Mouse (Mus musculus): ENCODE measurements around the gene Cxcl9. TPM values are rescaled to one million over a fixed set of nuclear protein-coding genes. Genes with fewer than 3 reads are reported as not detected.
A peak's percentile ranks its signal among the peaks of the same experiment; 100 is the strongest.

Gene Cxcl9
- total RNA-seq, 1 experiment from 2014 or later, result 0.88 TPM

DNA sequence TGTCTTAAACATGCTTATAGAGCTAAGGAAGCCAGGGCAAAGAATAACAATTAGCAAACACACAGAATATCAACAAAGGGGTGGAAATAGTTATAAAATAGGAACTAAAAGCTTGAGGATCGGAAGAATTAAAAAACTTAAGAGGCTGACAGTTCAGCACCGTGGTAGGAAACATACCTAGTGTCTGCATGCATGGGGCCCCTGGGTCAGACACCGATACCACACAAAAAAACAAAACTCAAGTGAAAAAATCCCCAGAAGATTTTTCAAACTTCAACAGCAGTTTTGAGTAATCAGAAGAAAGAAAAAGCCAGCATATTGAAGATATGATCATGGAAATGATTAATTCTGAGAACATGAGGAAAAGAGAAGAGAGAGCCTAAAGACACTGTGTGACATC is 8.9 kb upstream of the Cxcl9 start:
- DNase-seq, result no peak

DNA sequence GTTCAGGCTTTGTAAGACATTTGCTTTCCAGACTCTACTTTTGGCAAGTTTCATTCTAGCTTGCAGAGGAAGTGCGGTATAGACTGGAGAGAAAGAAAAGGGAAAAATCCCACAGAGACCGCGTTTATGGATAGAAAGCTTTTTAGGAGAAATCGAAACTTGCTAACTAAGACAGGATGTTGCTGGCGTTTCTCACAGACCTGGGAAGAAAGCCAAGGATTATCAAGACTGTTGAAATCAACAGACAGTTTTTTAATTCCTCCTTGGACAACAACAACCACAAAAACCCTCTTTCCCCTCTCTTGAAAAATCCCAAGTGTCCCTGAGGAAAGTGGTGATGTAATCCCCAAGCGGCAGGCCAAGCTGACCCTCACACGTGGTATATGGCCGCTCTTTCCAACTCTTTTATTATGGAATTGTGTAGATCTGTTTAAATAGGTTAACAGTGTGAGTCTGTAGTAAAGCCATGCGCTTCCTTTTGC is 4.5 kb upstream of the Cxcl9 start:
- no peak for DNase-seq

DNA sequence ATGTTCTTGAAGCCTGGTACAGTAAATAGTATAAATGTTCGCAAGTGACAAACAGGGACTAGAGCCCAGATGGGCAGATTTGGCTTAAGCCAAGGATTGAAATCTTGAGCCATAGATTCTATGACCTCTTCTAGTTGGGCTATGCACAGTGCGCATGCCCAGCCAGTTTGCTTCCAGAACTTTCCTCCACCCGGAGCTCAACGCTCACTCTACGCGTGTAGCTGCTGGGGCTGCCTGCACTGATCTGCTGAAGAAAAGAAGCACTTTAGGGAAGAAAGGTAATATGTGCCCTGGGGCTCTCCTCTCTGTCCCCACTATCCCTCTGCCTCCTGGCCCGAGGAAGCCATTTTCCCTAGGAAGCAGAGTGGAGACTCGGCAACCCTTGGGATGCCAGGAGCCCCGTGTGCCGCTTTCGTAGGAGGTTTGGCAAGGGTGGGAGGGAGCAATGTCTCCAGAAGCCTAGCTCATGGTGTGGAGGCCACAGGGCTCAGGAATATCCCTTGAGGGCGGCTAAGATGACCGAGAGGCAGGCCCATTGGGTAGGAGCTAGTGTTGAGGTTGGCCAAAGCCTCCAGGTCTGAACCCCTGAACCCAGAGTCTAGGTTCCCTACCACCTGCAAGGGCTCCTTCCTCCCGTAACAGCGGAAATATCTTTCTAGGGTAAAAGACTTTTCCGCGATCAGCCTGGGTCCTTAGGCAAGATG is 3.9 kb upstream of the Cxcl9 start, which contains the start of gene Art3:
TSS of gene Art3 (plus strand) at position 193 of the 704 bp plus-strand sequence.
- DNase-seq, result no peak

DNA sequence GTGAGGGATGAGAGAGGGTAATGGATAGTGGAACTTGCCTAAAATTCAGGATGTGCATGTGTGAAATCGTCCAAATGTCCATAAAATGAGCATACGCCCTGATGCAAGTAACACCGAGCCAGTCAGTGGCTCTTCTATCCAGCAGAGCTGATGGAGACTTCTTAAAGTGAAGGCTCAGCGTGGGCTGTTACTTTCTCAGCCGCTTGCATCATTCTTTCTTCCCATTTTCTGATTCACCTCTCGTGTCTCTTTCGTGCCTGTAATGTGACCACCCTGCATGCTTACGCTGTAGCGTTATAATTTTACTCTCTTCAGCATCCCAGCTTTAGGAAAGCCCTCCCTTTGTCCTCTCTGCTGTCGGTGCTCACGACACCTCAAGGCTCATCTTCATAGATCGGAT is 3.2 kb upstream of the Cxcl9 start:
- DNase-seq, result no peak

DNA sequence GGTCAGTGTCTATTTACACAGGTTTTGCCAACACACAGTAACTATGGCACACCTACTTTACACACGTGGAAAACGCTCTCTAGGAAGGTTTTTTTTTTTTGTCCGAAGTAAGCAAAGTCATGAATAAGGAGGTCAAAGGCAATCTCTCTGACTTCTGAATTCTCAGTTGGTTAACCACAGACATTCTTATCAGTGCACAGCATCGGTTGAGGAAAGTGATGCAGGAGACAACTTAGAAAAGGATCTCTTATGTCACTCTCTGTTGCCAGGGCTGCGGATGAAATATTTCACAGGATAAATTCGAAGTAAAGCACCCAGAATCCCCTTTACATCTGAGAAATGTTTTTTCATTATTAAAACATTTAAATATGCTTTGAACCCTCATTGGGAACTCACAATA is 512 bp downstream of the Cxcl9 start:
- no peak for DNase-seq

DNA sequence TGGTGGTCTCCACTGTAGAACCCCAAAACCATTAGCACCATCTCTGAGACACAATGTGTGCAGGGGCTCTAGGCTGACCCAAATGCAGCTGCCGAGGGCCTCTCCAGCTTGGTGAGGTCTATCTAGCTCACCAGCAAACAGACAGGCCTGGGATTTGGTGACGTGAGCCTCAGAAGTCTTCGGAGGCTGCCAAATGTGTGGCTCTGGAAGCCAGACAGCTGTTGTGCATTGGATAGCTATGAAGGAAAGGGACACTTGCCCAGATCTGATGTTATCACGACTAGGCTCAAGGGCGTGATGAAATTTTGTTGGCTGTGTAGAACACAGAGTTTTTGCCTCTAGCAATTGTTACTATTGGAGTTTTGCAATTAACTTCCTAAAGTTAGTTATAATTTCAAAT is 4.6 kb downstream of the Cxcl9 start:
- peak; percentile 30 for DNase-seq

DNA sequence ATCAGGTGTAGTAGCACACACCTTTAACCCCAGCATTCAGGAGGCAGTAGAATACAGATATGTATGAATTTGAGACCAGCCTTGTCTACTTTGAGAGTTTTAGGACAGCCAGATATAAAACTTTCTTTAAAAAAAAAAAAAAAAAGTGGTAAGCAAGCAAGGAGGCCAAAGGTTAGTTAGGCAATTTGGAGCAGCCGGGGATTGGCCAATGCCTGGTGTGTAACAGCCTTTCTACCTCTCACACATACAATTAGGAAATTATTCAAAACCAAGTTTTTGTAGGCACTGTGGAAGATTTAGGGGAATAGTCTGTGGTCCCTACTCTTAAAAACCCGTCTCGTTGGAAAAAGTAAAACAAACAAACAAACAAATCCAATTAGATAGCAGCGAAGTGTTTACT is 5.3 kb downstream of the Cxcl9 start:
- DNase-seq, result no peak

DNA sequence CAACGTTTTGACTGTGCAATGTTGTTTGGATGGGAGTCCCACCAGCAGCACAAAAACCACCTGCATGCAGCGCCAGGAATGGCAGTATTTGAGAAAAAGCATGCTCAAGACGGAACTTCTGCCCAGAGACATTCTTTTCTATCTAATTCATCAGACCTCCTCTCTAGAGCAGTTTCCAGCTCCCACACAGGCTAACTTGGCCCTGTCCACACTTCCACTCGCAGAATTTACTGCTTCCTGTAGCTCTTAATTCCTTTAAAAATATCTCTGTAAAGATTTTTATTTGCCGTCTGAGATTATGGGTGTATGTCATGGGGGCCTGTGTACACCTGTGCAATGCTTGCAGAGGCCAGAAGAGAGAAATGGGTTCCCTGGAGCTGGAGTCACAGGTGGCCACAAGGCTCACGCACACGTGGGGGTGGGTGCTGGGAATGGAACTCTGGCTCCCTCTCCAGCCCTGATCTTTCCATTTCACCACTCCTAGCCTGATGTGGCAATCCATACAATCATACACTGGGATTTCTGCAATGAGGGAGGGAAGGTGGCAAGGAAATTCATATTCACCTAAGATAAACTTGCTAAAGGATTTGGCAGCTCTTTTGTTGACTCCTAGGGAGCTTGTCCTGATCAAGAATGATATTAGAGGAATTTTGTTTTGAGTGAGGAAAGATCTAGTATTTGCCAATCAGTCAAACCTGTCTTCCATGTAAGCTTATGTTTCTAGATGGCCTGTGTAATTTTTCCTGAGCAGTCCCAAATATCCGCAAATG is 6.1 kb downstream of the Cxcl9 start:
- no peak for DNase-seq

DNA sequence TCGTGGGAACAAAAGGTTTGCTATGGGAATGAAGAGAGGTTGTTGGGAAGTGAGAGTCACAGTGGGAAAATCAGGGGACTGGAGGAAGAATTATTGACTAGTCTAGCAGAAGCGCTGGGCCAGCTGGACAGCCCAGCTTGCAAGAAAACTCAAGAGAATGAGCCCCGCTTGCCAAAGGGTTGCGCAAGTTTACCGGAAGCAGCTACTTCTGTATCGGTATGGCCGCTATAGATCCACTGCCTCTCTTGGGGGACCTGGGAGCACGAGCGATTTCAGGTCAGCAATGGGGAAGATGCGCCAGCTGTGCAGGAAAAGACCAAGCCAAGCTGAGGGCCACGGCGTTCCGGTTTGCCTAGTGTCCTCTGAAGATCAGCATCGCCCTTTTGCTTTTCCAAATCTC is 9.3 kb downstream of the Cxcl9 start:
- DNase-seq, result no peak

DNA sequence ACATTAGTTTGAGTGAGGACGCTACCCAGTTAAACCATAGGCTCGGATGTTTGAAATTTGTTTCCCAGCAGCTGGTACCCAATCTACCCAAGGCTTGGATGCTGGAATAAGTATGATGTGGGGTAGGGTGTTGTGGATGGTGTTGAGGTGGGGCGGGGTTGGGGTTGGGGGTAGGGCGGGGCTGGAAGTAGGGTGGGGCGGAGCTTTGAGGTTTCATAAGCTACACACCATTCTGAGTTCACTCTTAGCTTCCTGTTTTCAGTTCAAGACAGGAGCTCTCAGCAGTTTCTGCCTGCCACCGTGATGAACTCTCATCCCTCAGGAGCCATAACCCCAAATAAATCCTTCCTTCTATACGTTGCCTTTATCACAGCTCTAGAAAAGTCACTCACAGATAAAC is 9.8 kb downstream of the Cxcl9 start:
- DNase-seq, result no peak

DNA sequence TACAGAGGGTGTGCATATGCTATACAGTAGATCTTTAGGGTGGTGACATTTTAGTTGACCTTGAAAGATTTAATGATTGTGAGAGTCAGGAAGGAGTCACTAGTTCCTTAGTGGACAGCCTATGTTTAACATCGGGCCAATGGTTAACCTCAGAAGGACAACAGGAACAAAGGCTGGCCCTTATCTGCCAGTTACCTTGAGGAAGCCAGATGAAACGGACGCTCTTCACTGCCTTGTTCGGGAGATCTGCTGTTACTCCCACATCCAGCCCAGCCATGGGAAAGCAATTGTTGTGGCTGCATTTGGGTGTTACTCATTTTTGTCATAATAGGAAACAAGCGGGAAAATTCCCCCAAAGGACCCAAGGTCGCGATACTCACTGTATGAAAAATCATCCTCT is 14.1 kb downstream of the Cxcl9 start:
- no peak for DNase-seq

DNA sequence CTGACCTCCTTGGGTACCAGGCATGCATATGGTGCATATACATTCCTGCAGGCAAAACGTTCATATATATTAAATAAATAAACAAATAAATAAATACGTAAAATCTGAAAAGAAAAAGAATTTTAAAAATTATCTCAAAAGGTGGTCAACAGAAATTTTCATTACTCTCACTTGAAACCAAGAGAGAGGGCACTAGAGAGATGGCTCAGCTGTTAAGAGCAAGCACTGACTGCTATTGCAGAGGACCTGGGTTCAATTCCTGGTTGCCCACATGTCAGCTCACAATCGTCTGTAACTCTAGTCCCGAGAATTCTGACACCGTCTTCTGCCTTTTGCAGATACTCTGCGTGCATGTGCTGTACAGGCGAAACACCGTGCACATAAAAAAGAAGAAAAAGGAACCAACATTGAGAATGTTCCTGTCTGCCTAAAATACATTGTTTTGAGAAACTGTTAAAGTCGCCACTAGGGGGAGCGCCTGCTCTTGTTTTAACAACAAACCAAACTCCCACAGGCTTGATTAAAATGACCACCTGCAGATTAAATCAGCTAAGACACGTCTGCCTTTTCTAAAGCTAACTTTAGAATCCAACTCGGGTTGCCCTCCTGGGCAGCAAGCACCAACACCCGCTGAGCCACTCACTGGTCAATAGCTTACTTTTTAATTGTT is 15.7 kb downstream of the Cxcl9 start:
- DNase-seq, result peak; percentile 86

DNA sequence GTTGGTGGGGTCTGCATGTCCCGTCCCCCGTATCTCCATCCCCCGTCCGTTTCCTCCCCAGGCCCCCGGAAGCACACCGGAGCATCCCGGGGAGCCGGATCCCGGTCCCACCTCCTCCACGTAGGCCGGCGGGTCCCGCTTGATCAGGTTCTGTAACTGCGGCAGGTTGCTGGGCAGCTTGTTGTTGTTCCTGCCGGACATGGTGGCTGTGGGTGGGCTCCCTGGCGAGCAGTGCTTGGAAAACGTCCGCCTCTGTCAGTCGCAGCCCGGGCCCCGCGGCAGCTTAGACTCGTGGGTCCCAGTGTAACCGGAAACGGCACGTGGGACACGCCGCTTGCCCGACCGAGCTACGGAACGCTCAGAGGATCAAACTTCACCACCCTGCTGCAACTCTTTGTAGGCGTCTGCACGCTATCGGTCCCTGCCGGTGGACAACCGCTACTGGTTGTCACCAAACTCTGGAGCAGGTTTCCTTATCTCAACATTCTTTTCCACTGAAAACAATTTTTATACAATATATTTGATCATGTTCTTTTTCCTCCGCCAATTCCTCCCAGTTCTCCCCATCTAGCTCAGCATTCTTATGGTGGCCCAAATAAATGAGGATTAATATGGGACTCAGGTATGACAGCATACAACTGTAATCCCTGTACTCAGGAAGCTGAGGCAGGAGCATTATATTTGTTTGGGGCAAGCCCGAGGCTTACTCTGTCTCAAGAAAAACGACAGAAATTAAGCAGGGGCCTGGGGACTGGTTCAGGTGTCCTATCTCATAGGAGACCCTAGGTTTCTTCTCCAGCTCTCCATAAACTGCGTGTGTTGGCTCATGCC is 18.0 kb downstream of the Cxcl9 start, which contains the start of gene Sdad1:
TSS of gene Sdad1 (minus strand) at position 799 of the 831 bp plus-strand sequence.
- peak; percentile 88 for DNase-seq

DNA sequence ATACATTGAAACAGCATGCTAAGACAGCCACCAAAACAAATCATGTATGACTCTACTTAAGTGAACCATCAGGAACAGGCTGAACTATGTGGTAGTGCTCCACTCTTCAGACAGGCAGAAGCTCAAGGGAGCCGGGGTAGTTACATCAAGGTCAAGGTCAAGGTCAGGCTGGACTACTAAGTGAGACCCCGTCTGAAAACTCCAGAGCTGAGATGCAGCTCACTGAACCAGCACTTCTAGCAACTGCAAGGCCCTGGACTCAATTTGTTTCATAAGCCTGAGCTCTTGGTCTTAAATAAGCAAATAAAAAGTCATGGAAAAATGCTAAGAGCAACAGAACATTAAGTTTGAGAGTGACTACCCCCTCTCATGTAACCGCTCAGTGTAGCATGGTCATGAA is 23.6 kb downstream of the Cxcl9 start:
- no peak for DNase-seq

DNA sequence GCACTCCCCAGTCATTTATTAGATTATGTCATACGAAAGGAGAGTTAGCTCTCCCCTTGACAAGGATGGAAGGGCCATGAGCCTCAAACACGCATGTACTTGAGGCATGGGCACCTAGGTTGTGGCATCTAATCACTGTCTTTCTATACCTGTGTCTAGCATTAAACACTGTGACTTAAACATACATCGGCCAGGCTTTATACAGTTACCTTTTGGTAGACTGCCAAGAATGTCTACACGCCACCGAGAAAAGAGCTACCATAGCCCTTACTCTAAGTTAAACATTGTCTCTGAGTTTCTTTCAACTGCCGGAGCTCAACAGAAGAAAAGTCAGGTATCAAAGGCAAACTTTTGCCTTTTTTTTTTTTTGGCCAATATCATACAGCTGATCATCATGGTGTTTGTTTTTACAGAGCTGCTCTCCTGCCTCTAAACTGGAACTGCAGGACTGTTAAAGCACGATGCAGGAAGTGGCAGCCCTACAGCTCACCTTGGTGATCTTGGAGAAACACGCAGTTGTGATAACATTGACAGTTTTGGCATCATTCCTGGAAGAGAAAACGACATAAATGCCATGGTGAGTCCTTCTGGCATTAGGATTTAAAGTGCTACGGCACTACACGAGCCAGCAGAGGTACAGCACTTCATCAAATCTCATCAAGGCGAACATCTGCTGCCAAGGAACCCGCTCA is 25.6 kb downstream of the Cxcl9 start:
- no peak for DNase-seq

DNA sequence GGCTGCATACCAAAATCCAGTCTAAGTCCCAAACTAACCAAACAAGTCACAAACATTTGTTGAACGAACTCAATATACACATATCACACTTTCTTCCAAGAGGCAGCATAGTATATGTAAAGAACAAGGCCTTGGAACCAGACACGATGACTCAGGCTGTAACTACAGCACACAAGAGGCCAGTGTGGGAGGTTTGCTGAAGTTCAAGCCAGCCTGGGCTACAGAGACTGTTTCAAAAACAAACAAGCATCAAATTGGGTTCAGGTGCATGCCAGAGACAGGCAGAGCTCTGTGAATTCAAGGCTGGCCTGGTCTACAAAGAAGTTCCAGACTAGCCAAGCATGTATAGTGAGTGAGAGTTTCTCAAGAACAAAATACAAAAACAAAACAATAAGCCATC is 33.4 kb downstream of the Cxcl9 start:
- DNase-seq, result no peak

DNA sequence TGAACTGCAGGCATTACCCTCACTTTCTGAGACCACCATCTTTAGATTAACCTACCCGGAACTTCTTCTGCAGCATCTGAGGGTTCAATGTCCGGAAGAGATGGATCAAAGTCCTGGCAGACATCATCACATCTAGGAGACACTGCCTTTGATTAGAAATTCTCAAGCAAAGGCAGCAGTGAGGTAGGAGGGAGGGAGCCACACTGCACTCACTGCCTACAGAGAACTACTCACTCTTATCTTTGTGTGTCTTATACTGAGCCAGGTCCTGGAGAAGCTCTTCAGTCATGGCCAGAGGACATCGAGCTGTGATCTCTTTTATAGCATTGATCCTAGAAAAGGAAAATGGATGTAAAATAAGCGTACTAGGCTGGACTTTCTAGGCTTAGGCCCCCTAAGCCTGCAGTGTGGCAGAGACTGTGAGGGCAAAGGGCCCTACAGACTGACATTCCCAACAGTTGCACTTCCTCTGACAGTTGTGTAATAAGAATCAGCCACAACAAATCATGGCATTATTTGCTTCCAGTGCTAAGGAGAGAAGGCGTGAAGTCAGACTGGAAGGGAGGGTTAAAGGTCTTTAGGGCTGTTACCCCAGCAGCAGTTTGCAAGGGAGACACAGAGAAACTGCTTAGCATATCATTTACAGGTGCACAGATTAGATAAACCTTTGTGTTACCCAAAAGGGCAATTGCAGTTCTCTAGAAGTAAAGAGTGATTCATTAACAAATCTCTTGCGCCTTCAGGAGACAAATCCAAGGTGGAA is 36.0 kb downstream of the Cxcl9 start:
- DNase-seq, result no peak

DNA sequence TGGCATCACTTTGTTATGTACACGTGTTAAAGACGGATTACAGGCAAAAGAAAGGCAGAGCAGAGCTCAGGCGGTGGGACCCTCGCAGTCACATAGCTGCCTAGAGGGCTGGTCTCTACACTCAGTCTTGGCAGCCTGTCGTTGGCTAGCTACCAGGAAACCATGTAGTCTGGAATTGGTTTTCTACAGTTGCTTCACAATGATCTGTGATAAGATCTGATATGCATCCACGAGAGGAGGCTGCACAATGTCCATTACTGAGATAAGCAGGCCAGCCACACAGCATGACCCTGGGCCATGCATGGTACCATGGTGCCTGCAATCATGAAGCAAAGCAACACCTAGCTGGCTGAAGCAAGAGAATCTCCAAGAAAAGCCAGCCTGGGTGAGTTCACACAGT is 40.0 kb downstream of the Cxcl9 start:
- DNase-seq, result no peak

DNA sequence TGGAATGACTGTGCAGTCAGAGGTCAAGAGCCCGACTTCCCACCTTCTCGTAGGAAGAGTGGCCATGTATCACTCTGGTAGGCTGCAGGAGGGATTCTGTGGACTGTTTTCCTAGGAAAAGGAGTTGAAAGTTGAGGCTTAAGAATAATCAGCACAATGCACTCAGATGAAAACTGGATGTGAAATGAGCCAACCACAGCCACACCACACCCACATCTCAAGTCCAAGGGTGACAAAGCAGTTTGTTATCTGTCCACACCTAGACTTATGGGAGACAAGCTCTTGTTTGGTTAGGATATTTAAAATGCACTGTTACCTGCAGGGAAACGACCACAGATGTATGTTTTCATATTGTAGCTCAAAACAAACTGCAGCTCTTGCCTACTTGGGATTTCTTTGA is 44.8 kb downstream of the Cxcl9 start:
- no peak for DNase-seq

DNA sequence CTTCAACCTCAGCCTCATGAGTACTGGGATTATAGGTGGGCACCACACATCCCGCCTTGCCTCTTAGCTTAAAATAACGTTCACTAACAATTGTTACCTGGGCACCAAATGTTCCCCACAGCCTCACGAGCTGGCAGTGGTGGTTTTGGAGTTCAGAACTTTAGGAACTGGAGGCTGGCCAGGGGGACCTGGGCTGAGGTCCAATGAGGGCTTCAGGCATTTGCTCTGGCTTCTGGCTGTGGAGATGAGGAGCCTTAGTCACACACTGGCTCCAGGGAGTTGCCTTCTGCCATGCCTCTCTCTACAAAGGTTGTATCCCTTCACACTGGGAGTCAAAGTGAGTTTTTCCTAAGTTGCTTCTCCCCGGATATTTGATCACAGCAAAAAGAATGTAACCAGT is 45.3 kb downstream of the Cxcl9 start:
- DNase-seq, result peak; percentile 41
